15 mouse cellular contexts compared by ENCODE assay signal in genomic region chr5:118316310-118317017, GRCm38 (mm10).
DNase-seq lines count a peak whose midpoint lies in the region; ATAC-seq and TF ChIP-seq lines count a peak whose summit lies in the region.
"Had no signal": no experiment of that assay in that cellular context is flagged by ENCODE, and none has a peak within 500 bp of the region (broad histone marks: within the 10 kb centered on the region; RNA-seq: fewer than 3 reads in every experiment).

No protein-coding gene starts in this region.

- TF ChIP-seq EP300 in heart, adult 2 months (IDR thresholded peaks at IDR 0.05; ENCODE audit: insufficient read depth, low read depth, low read length): no peak

- no peaks in the 10 kb centered on the region for H3K36me3 ChIP-seq in heart, embryonic 13.5 days
- no peaks in the 10 kb centered on the region for H3K36me3 ChIP-seq in heart, adult 2 months (ENCODE audit: control insufficient read depth, insufficient read depth, low read length)
- H3K36me3 ChIP-seq in midbrain, embryonic 12.5 days: no peaks in the 10 kb centered on the region
- H3K36me3 ChIP-seq in midbrain, embryonic 15.5 days (replicated peaks): no peaks in the 10 kb centered on the region
- H3K36me3 ChIP-seq: neural tube, embryonic 15.5 days had no signal

- TF ChIP-seq POLR2A in heart, adult 2 months (IDR thresholded peaks at IDR 0.05; ENCODE audit: insufficient read depth, low read depth, low read length): no peak

- H3K4me2 ChIP-seq in heart, embryonic 13.5 days: no peak overlapping the region
- H3K4me2 ChIP-seq in midbrain, embryonic 12.5 days (replicated peaks): no peak overlapping the region
- no peak overlapping the region for H3K4me2 ChIP-seq in midbrain, embryonic 15.5 days
- H3K4me2 ChIP-seq: forebrain, embryonic 13.5 days; neural tube, embryonic 15.5 days had no signal

- no peaks in the 10 kb centered on the region for H3K79me2 ChIP-seq in heart, adult 2 months (replicated peaks; ENCODE audit: control insufficient read depth, insufficient read depth, low read length)

- peaks cover 20% of the 10 kb centered on the region for H3K4me1 ChIP-seq in heart, embryonic 13.5 days
- H3K4me1 ChIP-seq in heart, adult 2 months (ENCODE audit: control insufficient read depth, insufficient read depth, low read length): peaks cover 3% of the 10 kb centered on the region; the same call in 1 of the 2 replicates
- peaks cover 18% of the 10 kb centered on the region for H3K4me1 ChIP-seq in midbrain, embryonic 12.5 days
- H3K4me1 ChIP-seq in midbrain, embryonic 15.5 days: peaks cover 6% of the 10 kb centered on the region

- no peak for DNase-seq in heart, adult 2 months
- DNase-seq in fibroblast of lung, adult 2 months (ENCODE audit: low read depth): peak; percentile 81
- DNase-seq: cerebellum, adult 11-12 months; gastrocnemius, adult 2 months; kidney, postnatal 14 days; layer of hippocampus, adult 9-11 months had no signal

- intact Hi-C loops in heart, adult 2 months (cut with DNase I): loop anchor here (2.0 kb wide), 1 partner anchor 22 kb away; no protein-coding TSS in a partner anchor

- WGBS in heart, embryonic 13.5 days: 31% methylated on average over 10 of the region's 10 CpGs
- 34% methylated on average over 10 of the region's 10 CpGs for WGBS in heart, adult 2 months
- 50% methylated on average over 10 of the region's 10 CpGs for WGBS in midbrain, embryonic 12.5 days
- WGBS in midbrain, embryonic 15.5 days: 51% methylated on average over 10 of the region's 10 CpGs

- peak overlapping the region; percentile 28; the same call in 1 of the 2 replicates for H3K9ac ChIP-seq in heart, embryonic 13.5 days
- no peak overlapping the region for H3K9ac ChIP-seq in heart, adult 2 months (ENCODE audit: low read depth, low read length)
- H3K9ac ChIP-seq in midbrain, embryonic 12.5 days (replicated peaks): no peak overlapping the region
- no peak overlapping the region for H3K9ac ChIP-seq in midbrain, embryonic 15.5 days
- H3K9ac ChIP-seq: forebrain, embryonic 13.5 days; neural tube, embryonic 15.5 days had no signal

- peaks cover 16% of the 10 kb centered on the region for H3K27me3 ChIP-seq in heart, embryonic 13.5 days (replicated peaks)
- no peaks in the 10 kb centered on the region for H3K27me3 ChIP-seq in heart, adult 2 months (ENCODE audit: control insufficient read depth, insufficient read depth, low read length)
- peaks cover 23% of the 10 kb centered on the region for H3K27me3 ChIP-seq in midbrain, embryonic 12.5 days
- no peaks in the 10 kb centered on the region; the same call in 1 of the 2 replicates for H3K27me3 ChIP-seq in midbrain, embryonic 15.5 days (replicated peaks)

- peak overlapping the region; percentile 48 for H3K27ac ChIP-seq in heart, embryonic 13.5 days (replicated peaks)
- no peak overlapping the region for H3K27ac ChIP-seq in heart, adult 2 months
- H3K27ac ChIP-seq in midbrain, embryonic 12.5 days (replicated peaks): 0 out of 2 replicates have a peak overlapping the region, but pooled peaks have one; percentile 7
- H3K27ac ChIP-seq in midbrain, embryonic 15.5 days: no peak overlapping the region
- H3K27ac ChIP-seq: forebrain, embryonic 13.5 days; gastrocnemius, adult 2 months; neural tube, embryonic 15.5 days had no signal

- no peak overlapping the region for H3K4me3 ChIP-seq in heart, embryonic 13.5 days
- no peak overlapping the region for H3K4me3 ChIP-seq in heart, adult 2 months
- H3K4me3 ChIP-seq in midbrain, embryonic 12.5 days: no peak overlapping the region
- no peak overlapping the region for H3K4me3 ChIP-seq in midbrain, embryonic 15.5 days
- H3K4me3 ChIP-seq: forebrain, embryonic 13.5 days; gastrocnemius, adult 2 months; neural tube, embryonic 15.5 days had no signal

- TF ChIP-seq CTCF in heart, adult 2 months (IDR thresholded peaks at IDR 0.05): no peak

- ATAC-seq in heart, embryonic 13.5 days (ENCODE audit: extremely low read depth, insufficient number of reproducible peaks, low FRiP score, low TSS enrichment): no peak
- no peak for ATAC-seq in midbrain, embryonic 12.5 days (ENCODE audit: low FRiP score, low read depth)
- no peak for ATAC-seq in midbrain, embryonic 15.5 days (replicated peaks)
- ATAC-seq in activated CD4-positive, CD25-positive, alpha-beta regulatory T cell, adult 4 months: no peak
- no peak for ATAC-seq in cerebellum, adult (ENCODE audit: insufficient number of reproducible peaks, low FRiP score, low TSS enrichment)
- ATAC-seq: CD4-positive, CD25-positive, alpha-beta regulatory T cell, adult 4 months; forebrain, embryonic 13.5 days; intestine, embryonic 16.5 days had no signal

- H3K9me3 ChIP-seq in heart, embryonic 13.5 days: no peaks in the 10 kb centered on the region
- no peaks in the 10 kb centered on the region for H3K9me3 ChIP-seq in midbrain, embryonic 12.5 days
- H3K9me3 ChIP-seq in midbrain, embryonic 15.5 days: no peaks in the 10 kb centered on the region
- H3K9me3 ChIP-seq: forebrain, embryonic 13.5 days; neural tube, embryonic 15.5 days had no signal

Comparison
In these comparisons a context has a peak if more than half of its experiments do, and no peak if none do; other contexts are left out.
1. H3K27ac ChIP-seq: peak in heart, embryonic 13.5 days (single experiment) and midbrain, embryonic 12.5 days (single experiment); none in heart, adult 2 months (single experiment) and midbrain, embryonic 15.5 days (single experiment).